Mouse (Mus musculus) 3134 (cell line): ENCODE results near the gene Olfr54.
A peak's percentile ranks its signal among the peaks of the same experiment; 100 is the strongest.
"Not testable (repeated sequence)": the region's sequence is repeated elsewhere in the genome, so short reads cannot be mapped to it uniquely, and the experiment has no call there.

ENCODE experiments used
- DNase-seq: peaks from one replicate; pipeline ENCODE4 v3.0.0-alpha.2; 2011; ENCODE audit warnings: low spot score; ENCODE audit not compliant: insufficient read length; ENCODE audit errors: extremely low read depth

Olfr54 gene

DNA sequence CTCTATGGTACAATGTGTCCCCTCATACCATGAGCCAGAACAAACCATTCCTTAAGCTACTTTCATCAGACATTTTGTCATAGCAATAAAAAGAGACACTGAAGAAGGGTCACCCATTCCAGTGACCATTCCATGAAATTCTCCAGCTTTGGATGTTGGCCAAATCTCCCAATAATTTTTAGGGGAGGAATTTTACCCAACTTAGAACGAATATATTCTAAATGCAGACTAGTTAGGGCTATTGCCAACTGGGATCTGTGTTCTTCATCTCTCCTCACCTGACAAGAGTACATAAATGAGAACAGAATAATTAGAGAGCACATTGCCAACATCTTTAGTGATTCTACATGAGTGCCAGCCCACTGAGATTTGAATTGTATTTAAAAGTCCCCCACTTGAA, at the start of gene Olfr54:
Gene Olfr54, plus strand, starts transcription at position 301 of the 400 bp plus-strand sequence.
- no peak for DNase-seq

DNA sequence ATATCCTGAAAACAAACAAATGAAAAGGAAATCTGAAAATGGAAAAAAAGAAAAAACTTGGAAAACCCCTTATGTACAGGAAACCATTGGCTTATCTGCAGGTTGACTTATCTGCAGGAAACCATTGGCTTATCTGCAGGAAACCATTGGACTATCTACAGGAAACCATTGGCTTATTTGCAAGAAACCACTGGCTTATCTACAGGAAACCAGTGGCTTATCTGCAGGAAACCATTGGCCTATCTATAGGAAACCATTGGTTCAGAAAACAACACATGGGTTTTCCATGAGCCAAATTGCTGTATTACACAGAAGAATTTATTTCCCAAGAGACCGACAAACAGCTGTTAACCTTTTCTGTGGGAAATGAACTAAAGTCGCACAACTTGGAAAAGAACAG, 49.1 kb upstream of the Olfr54 start:
- DNase-seq = no peak

DNA sequence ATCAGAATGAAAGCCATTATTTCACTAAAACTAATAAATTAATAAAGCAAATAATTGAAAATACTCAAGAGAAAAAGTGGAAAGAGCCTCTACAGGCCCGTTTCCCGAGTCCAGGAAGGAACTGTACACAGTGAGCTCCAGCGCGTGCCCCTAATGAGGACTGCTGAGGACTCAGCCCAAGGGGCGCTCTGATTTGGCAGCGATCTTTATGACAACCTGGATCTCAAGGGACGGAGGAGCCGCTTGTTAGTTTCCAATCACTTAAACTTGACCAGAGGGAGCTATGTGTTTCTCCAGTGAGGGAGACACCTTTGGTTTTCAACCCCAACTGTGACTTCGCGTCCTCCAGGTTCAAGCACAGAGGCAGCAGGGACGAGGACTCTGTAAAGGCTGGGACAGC, 47.8 kb upstream of the Olfr54 start, which contains the start of gene Olfr1378:
Gene Olfr1378, plus strand, starts transcription at position 301 of the 400 bp plus-strand sequence.
- DNase-seq = no peak

DNA sequence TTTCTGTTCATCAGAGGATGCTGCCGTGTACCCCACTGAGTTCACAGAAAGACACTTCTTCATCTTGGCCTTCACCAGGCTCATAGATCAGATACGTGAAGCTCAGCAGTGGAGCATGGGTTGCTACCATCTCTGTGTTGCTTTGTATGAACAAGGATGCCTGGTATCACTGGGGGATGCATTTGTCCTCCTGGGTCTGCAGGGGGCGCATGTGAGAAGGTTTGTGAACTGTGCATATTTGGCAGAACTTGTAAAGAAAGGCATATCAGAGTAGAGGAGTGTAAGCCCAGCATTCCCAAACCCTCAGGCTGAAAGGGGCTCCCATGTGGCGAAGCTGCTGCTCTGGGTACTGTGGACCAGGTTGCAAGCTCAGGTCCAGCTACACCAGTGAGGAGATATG, 36.8 kb upstream of the Olfr54 start:
- DNase-seq = no peak

DNA sequence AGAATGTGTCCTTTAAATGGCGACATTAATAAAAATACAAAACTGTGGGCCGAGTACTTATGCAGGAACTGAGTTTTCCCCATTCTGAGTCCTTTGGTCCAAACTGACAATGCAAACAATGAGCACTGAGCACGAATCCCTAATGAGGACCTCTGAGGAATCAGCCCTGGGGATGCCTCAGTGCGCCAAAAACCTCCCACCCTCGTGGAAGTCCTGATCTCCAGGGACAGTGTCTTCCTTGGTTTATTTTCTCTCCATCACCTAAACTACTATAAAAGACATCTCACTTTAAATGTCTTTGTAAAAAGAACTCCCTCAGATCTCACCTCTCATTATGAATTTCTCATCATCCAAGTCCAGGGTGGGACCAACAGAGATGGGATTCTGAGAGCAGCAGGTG, 32.4 kb upstream of the Olfr54 start, which contains the start of gene Olfr1377:
Gene Olfr1377, plus strand, starts transcription at position 301 of the 400 bp plus-strand sequence.
- no peak for DNase-seq

GRCm38 (mm10) chr11:51003296-51003695, 10.7 kb upstream of the Olfr54 start, which contains the start of gene Olfr51:
Olfr51 (plus strand) TSS chr11:51003596.
- no peak for DNase-seq

DNA sequence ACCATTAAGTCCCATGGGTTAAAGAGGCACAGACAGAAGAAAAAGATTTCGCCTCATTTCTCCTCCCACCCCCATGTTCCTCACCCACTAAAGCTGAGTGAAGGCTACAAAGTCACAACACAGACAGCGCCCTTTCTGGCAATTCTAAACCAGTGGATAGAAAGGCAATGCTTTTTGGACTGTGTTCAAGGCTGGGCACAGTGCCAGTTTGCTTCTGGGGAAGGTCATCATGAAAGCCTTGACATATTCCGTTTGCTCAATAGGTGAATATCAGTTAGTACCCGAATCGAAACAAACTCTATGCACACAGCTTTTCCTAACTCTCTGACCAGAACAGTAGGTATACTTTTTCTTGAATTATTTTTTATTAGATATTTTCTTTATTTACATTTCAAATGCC, 2.2 kb upstream of the Olfr54 start:
- DNase-seq = no peak

DNA sequence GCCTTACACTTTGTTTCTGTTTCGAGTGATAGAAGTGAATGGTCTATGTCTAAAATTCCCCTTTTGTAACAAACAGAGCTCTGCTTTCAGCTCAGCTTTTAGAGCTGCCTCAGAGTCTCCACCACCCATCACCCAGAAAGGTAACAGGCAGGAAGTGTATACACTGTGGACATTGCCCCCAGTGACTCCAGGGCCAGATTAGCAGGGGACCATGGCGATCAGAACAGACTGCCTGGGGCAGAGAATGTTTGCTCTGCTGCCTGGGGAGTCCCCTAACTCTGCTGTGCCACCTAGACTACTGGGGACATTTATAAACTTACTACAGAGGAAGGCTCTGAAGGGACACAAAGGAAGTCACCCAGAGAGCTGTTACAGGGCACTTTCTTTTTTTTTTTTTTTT, 2.3 kb downstream of the Olfr54 start:
- no peak for DNase-seq

DNA sequence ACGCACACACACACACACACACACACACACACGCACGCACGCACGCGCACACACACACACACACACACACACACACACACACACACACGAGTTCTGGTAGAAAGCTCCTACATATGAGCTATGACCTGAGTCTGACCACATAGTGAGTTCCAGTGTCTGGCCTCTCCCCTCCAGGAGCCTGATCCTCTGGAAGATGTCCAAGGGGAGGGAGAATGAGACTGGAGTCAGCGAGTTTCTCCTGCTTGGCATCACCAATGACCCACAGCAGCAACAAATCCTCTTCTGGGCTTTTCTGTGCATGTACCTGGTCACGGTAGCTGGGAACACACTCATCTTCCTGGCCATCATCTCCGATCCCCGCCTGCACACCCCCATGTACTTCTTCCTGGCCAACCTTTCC, 12.8 kb downstream of the Olfr54 start:
- not testable (repeated sequence) for DNase-seq

DNA sequence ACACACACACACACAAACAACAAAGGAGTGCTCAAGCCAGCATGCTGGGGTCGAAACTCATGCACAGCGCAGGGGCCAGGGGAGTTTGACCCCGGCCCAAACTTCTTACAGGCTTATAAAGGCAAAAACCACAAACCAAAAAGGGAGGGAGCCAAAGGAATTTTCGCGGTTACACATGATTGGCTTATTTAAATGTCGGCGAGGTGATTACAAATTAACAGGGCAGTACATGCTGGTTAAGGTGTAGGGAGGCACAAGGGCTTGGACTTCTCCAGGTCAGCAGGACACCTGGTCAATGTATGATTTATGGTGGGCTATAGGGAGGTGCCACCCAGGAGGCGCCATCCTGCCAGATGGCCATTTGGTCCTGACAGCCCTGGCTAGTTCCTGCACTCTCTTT, 15.3 kb downstream of the Olfr54 start:
- not testable (repeated sequence) for DNase-seq

DNA sequence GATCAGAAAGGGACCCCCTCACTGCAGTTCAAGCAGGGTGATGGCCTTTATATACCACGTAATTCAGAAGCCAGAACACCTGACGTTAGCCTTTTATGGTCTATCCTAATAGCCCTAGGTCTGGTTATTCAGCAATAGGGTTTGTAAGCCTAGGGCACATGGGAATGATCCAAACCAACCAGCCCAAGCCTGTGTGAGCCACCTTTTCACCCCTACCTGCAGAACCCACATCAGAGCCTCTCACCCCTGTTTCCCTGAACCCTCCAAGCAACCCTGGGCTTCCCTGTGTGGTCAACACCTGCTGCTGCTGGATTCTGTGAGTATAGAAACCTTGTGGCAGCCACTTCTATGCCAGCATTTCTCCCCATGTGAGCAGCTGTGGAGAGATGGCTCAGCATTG, 16.2 kb downstream of the Olfr54 start:
- DNase-seq = no peak

GRCm38 (mm10) chr11:51032851-51033250, 18.8 kb downstream of the Olfr54 start:
- no peak for DNase-seq

GRCm38 (mm10) chr11:51034141-51034540, 20.1 kb downstream of the Olfr54 start:
- DNase-seq = not testable (repeated sequence)

- DNase-seq = no peak
Measured at GRCm38 (mm10) chr11:51035951-51036350, 21.9 kb downstream of the Olfr54 start.

- not testable (repeated sequence) for DNase-seq
Measured at GRCm38 (mm10) chr11:51044776-51045175, 30.7 kb downstream of the Olfr54 start.

- not testable (repeated sequence) for DNase-seq
Measured at GRCm38 (mm10) chr11:51047809-51048208, 33.8 kb downstream of the Olfr54 start, which contains the start of gene Olfr1375. Olfr1375 (plus strand) TSS chr11:51048109.

- DNase-seq = no peak
Measured at GRCm38 (mm10) chr11:51051678-51052077, 37.6 kb downstream of the Olfr54 start.

GRCm38 (mm10) chr11:51053230-51053629, 39.2 kb downstream of the Olfr54 start:
- DNase-seq = no peak

DNA sequence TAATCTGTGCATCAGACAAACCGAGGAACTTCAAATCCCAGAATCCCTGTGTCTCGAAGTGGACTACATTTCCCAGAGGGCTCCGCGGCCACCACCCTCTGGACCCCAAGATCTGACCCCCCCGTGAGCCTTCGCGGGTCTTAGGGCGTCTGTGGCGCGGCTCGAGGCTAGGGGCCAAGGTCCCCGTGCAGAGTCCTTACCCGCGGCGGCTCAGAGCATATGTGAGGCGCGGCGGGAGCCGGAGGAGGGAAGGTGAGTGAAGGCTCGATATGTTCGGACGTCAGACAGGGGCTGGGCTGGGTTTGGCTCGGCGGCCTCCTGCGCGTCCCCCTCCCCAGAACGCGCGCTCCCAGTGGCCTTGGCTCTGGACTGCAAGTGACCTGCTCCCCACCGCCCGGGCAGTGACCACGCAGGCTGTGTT, 45.1 kb downstream of the Olfr54 start, which contains the start of gene Zfp354a:
Gene Zfp354a, plus strand, starts transcription at position 107 of the 421 bp plus-strand sequence.
- peak; percentile 69 for DNase-seq

GRCm38 (mm10) chr11:51059640-51060039, 45.6 kb downstream of the Olfr54 start:
- no peak for DNase-seq

- DNase-seq = no peak
Measured at GRCm38 (mm10) chr11:51060981-51061380, 46.9 kb downstream of the Olfr54 start.

DNA sequence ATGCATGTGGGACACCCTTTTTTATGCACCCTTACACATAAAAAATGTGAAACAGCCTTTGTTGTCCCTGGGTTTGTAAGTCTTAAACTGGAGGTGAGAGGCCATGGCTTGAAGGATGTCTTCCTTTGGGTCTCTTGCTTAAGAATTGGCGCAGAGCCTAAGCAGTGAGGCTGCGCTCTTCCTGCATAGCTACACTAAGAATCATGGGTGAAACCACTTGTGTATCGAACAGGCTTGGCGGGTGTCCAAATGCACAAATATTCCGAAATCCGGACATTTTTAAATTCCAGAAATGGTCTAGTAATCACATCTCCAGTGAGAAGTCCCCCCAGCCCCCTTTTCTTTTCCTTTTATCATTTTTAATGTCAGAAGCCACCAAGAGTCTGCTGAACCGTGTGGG, 49.2 kb downstream of the Olfr54 start:
- no peak for DNase-seq

- DNase-seq = no peak
Measured at GRCm38 (mm10) chr11:51063841-51064240, 49.8 kb downstream of the Olfr54 start.
